Comparison of ENCODE assay signal across 24 mouse cellular contexts in the genomic region with DNA sequence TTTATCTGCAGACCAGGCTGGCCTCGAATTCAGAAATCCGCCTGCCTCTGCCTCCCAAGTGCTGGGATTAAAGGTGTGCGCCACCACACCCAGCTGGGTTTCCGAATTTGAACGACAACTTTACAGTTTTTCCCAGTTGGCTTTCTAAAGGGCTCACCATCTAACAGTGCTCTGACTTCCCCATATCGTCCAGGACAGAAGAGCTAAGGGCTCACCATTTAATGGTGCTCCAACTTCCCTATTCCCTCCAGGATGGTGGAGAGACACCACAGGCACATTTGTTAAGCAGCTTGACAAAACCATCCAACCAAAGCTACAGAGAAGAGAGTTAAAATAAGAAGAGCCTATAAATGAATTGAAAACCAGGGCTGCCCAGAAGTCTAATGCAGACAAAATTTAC.
"Had no signal": no experiment of that assay in that cellular context is flagged by ENCODE, and none has a peak within 500 bp of the region (broad histone marks: within the 10 kb centered on the region; RNA-seq: fewer than 3 reads in every experiment).

No protein-coding gene starts in this region.

- H3K36me3 ChIP-seq: heart, embryonic 10.5 days; heart, embryonic 12.5 days; hindbrain, embryonic 12.5 days; hindbrain, embryonic 15.5 days; limb, embryonic 10.5 days; limb, embryonic 12.5 days; liver, embryonic 13.5 days; liver, embryonic 15.5 days had no signal

- DNase-seq: gastrocnemius, postnatal 14 days; gastrocnemius, postnatal 36 days; heart, adult 18-20 months; heart, postnatal 10 days; heart, postnatal 4 days; kidney, adult 18-20 months; kidney, adult 8-10 months; kidney, postnatal 10 days; kidney, postnatal 25 days; kidney, postnatal 4 days; liver; liver, embryonic 13.5 days had no signal

- H3K27me3 ChIP-seq: heart, embryonic 12.5 days; hindbrain, embryonic 12.5 days; hindbrain, embryonic 15.5 days; limb, embryonic 12.5 days; liver, embryonic 13.5 days; liver, embryonic 15.5 days had no signal

- H3K9ac ChIP-seq: heart, embryonic 12.5 days; hindbrain, embryonic 12.5 days; hindbrain, embryonic 15.5 days; limb, embryonic 12.5 days; liver, embryonic 13.5 days; liver, embryonic 15.5 days had no signal

- H3K4me2 ChIP-seq: heart, embryonic 12.5 days; hindbrain, embryonic 12.5 days; hindbrain, embryonic 15.5 days; limb, embryonic 12.5 days; liver, embryonic 11.5 days; liver, embryonic 13.5 days; liver, embryonic 15.5 days had no signal

- H3K27ac ChIP-seq: heart, embryonic 10.5 days; hindbrain, embryonic 10.5 days; hindbrain, embryonic 12.5 days; hindbrain, embryonic 15.5 days; hindbrain, postnatal 0 days; layer of hippocampus, adult 2 months; limb, embryonic 10.5 days; limb, embryonic 12.5 days; liver, embryonic 13.5 days; liver, embryonic 15.5 days had no signal

- H3K9me3 ChIP-seq: heart, embryonic 10.5 days; heart, embryonic 12.5 days; hindbrain, embryonic 10.5 days; hindbrain, embryonic 12.5 days; hindbrain, embryonic 15.5 days; limb, embryonic 10.5 days; limb, embryonic 12.5 days; liver, embryonic 13.5 days; liver, embryonic 15.5 days had no signal

- H3K4me1 ChIP-seq: limb, embryonic 12.5 days had no signal

- H3K4me3 ChIP-seq: heart, embryonic 10.5 days; heart, embryonic 12.5 days; hindbrain, embryonic 10.5 days; hindbrain, embryonic 12.5 days; hindbrain, embryonic 15.5 days; layer of hippocampus, adult 2 months; limb, embryonic 10.5 days; limb, embryonic 12.5 days; liver, embryonic 13.5 days; liver, embryonic 15.5 days had no signal

- ATAC-seq: hindbrain, postnatal 0 days; intestine, postnatal 0 days had no signal
